Mouse (Mus musculus) retina, postnatal 1 day (tissue): Measurements from ENCODE around the gene Ndufv3.

ENCODE experiments used
- DNase-seq: peaks from one replicate; pipeline ENCODE4 v3.0.0-alpha.2; 2012

Ndufv3 gene

GRCm38 (mm10) chr17:31519946-31520838 lies at the start of gene Ndufv3, which contains the start of gene Wdr4:
Gene Ndufv3 (plus strand): TSS chr17:31520115.
Gene Wdr4 (minus strand): TSS chr17:31519980.
- peak; percentile 100 for DNase-seq

- DNase-seq, result peak; percentile 71
These were observed 49.0 kb upstream of the Ndufv3 start for GRCm38 (mm10) chr17:31470766-31471418.

GRCm38 (mm10) chr17:31474388-31474787 lies 45.5 kb upstream of the Ndufv3 start:
- no peak for DNase-seq

- no peak for DNase-seq
These were observed 41.3 kb upstream of the Ndufv3 start for GRCm38 (mm10) chr17:31478606-31479005.

GRCm38 (mm10) chr17:31479108-31479844 lies 40.6 kb upstream of the Ndufv3 start:
- no peak for DNase-seq

- peak; percentile 73 for DNase-seq
These were observed 33.2 kb upstream of the Ndufv3 start for GRCm38 (mm10) chr17:31486616-31487198.

- no peak for DNase-seq
These were observed 32.4 kb upstream of the Ndufv3 start for GRCm38 (mm10) chr17:31487433-31488060.

- no peak for DNase-seq
These were observed 28.6 kb upstream of the Ndufv3 start for GRCm38 (mm10) chr17:31491355-31491754.

- DNase-seq, result peak; percentile 91
These were observed 27.5 kb upstream of the Ndufv3 start for GRCm38 (mm10) chr17:31492416-31492815.

GRCm38 (mm10) chr17:31494989-31495388 lies 24.9 kb upstream of the Ndufv3 start:
- DNase-seq, result no peak

- no peak for DNase-seq
These were observed 22.2 kb upstream of the Ndufv3 start for GRCm38 (mm10) chr17:31497726-31498125.

GRCm38 (mm10) chr17:31499725-31500124 lies 20.2 kb upstream of the Ndufv3 start:
- no peak for DNase-seq

- DNase-seq, result no peak
These were observed 19.5 kb upstream of the Ndufv3 start for GRCm38 (mm10) chr17:31500416-31500815.

GRCm38 (mm10) chr17:31500908-31501307 lies 19.0 kb upstream of the Ndufv3 start:
- DNase-seq, result no peak

GRCm38 (mm10) chr17:31502261-31502927 lies 17.5 kb upstream of the Ndufv3 start:
- no peak for DNase-seq

GRCm38 (mm10) chr17:31503337-31503736 lies 16.6 kb upstream of the Ndufv3 start:
- no peak for DNase-seq

GRCm38 (mm10) chr17:31503936-31504335 lies 16.0 kb upstream of the Ndufv3 start:
- no peak for DNase-seq

GRCm38 (mm10) chr17:31505013-31505412 lies 14.9 kb upstream of the Ndufv3 start:
- DNase-seq, result peak; percentile 55

- DNase-seq, result no peak
These were observed 13.6 kb upstream of the Ndufv3 start for GRCm38 (mm10) chr17:31506282-31506681.

GRCm38 (mm10) chr17:31510944-31511343 lies 9.0 kb upstream of the Ndufv3 start:
- no peak for DNase-seq

GRCm38 (mm10) chr17:31511792-31512495 lies 8.0 kb upstream of the Ndufv3 start:
- peak; percentile 94 for DNase-seq
